Mouse (Mus musculus) liver, postnatal 0 days (tissue): ENCODE results near the gene Slbp.

Experiments used
- CTCF ChIP-seq: sonication (generic); IDR thresholded peaks from 2 replicates; pipeline ENCODE4 v1.5.1; 2016; ENCODE audit warnings: antibody characterized with exemption, low read depth
- EP300 ChIP-seq: IDR thresholded peaks from 2 replicates; pipeline ENCODE4 v1.6.1; 2016; ENCODE audit warnings: antibody characterized with exemption, low read depth, mild to moderate bottlenecking

DNA sequence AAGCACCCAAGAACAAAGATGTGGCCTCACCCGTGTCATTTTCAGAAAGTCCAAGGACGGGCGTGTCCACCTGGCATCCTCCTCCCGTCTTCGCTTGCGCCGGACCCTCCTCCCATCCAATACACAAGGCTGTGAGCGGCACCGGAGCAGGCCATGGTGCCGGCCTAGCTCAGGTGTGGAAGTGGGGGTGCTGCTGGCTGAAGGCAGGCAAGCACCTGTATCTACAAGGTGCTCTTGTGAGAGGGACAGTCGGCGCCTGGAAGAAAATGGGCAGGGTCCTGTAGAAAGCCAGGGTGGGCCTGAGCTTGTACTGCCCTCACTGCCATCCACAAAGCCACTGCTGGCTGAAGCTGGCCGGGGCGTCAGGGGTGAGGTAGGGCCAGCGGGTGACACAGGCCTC is 44.9 kb downstream of the Slbp start:
- no peak for TF ChIP-seq EP300
- no peak for TF ChIP-seq CTCF
